In the genomic region with DNA sequence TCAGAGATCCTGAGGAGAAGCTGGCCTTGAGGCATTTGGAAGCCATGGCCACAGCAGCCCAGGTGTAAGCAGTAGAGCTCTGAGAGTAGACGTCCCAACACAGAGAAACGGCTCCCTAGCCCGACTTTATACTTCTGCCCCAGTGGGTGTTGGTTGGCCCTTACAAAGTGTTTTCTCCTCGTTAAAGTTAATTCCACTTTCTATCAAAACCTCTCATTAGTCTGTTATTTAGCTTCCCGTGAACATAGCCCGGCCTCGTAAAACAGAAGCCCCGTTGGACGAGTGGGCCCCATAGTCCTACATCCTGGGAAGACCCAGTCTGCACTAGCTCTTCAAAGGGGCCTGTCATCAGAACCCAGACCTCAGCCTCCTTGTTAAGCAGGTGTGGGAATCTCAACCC, we compare ENCODE assay signal across 24 mouse cellular contexts. TPM values are rescaled to one million over a fixed set of nuclear protein-coding genes. Genes with fewer than 3 reads are reported as not detected.
"Had no signal": no experiment of that assay in that cellular context is flagged by ENCODE, and none has a peak within 500 bp of the region (broad histone marks: within the 10 kb centered on the region; RNA-seq: fewer than 3 reads in every experiment).

A gene (minus strand): TSS at position 101 of the 400 bp plus-strand sequence.

- H3K4me3 ChIP-seq: midbrain, embryonic 10.5 days; midbrain, embryonic 12.5 days; myocyte; neural tube, embryonic 13.5 days; neural tube, embryonic 15.5 days had no signal

- ATAC-seq: midbrain, embryonic 16.5 days had no signal

- H3K9me3 ChIP-seq: midbrain, embryonic 10.5 days; midbrain, embryonic 12.5 days; neural tube, embryonic 13.5 days; neural tube, embryonic 15.5 days had no signal

- H3K4me2 ChIP-seq: lung, embryonic 14.5 days; midbrain, embryonic 12.5 days; neural tube, embryonic 13.5 days; neural tube, embryonic 15.5 days had no signal

- H3K27me3 ChIP-seq: midbrain, embryonic 12.5 days; neural tube, embryonic 13.5 days; neural tube, embryonic 15.5 days had no signal

- H3K9ac ChIP-seq: lung, embryonic 14.5 days; midbrain, embryonic 12.5 days; neural tube, embryonic 13.5 days; neural tube, embryonic 15.5 days had no signal

- H3K36me3 ChIP-seq: midbrain, embryonic 10.5 days; midbrain, embryonic 12.5 days; neural tube, embryonic 13.5 days; neural tube, embryonic 15.5 days had no signal

- DNase-seq: lung, embryonic 14.5 days; lung, postnatal 10 days; lung, postnatal 4 days; midbrain, embryonic 14.5 days; retina, postnatal 1 day; right cerebral cortex, adult 18-20 months; right cerebral cortex, postnatal 25 days; right cerebral cortex, postnatal 4 days; spleen, adult 18-20 months; thymus, adult 18-20 months; thymus, postnatal 14 days; thymus, postnatal 36 days had no signal

- H3K27ac ChIP-seq: midbrain, embryonic 10.5 days; midbrain, embryonic 12.5 days; neural tube, embryonic 13.5 days; neural tube, embryonic 15.5 days had no signal

- H3K4me1 ChIP-seq: midbrain, embryonic 12.5 days; neural tube, embryonic 13.5 days had no signal

RNA-seq across cellular contexts. Expression of the gene that starts here (rescaled TPM):
- total RNA-seq: megakaryocyte, adult 5-6 weeks; megakaryocyte-erythroid progenitor cell, adult 5-6 weeks had no signal
- polyA plus RNA-seq: lung, embryonic 14.5 days; lung, embryonic 16.5 days; midbrain, embryonic 10.5 days; midbrain, embryonic 12.5 days; midbrain, embryonic 14.5 days; midbrain, embryonic 16.5 days; myocyte; neural tube, embryonic 11.5 days; neural tube, embryonic 13.5 days; small intestine, adult 2 months; stomach, embryonic 14.5 days had no signal
